Mouse (Mus musculus) central nervous system, embryonic 14 days (tissue): ENCODE measurements around the gene Epha5. TPM values are rescaled to one million over a fixed set of nuclear protein-coding genes. Genes with fewer than 3 reads are reported as not detected.

ENCODE experiments used
- polyA plus RNA-seq: library from polyadenylated mRNA; depleted of rRNA; stranded (reverse); fragments of >200 nt; gene quantifications from 2 replicates; pipeline ENCODE4 v1.2.3, GENCODE M21; 2012; rRNA removed

The Epha5 gene
- polyA plus RNA-seq: 35.6 and 50.8 TPM in 2 replicates

DNA sequence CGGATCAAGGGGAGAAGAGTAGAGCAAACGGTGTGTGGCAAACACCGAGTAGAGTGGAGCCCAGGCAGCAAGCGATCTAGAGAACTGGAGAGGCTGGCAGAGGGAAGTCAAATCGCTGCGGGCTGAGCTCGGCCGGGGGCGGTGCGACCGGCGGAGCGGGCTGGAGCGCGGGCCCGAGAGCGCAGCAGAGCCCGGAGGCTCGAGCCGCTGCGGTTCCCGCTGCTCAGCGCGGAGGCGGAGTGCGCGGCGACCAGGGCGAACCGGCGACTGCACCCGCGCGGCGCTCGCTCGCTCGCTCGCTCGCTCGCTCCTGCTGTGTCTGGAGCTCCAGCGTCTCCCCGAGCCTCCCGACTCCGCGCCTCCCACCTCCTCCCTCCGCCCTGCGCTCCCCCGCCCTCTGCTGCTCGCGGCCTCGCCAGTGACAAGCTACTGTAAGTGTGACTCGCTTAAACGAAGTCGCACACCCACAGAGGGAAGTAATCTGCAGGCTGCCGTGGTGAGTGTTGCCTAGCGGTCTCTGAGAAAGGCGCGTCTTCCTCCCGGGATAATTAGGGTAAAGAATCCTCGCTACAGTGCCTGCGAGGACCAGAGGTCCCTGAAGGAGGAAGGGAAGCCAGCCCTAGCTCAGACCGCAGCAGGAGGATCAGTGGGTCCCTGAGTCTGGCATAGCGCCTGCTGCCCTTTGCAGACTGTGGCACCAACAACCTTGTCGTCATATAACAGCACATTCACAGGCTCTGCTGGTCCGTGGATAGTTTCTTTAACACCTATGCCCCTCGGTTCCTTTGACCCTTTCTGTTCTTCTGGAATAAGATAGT is at the start of gene Epha5:
Gene Epha5, minus strand, starts transcription at position 321 of the 818 bp plus-strand sequence.

